Mouse (Mus musculus) forebrain, embryonic 11.5 days (tissue): ENCODE data around the gene Dock1. TPM values are rescaled to one million over a fixed set of nuclear protein-coding genes. Genes with fewer than 3 reads are reported as not detected.

Experiments used
- ATAC-seq: fragments of 200-750 bp; cut with Nextera tagmentation; replicated peaks from 2 replicates; pipeline ENCODE4 v1.8.0; 2017; ENCODE audit warnings: moderate TSS enrichment; ENCODE audit not compliant: low FRiP score
- DNase-seq: peaks from one replicate; pipeline ENCODE4 v3.0.0-alpha.2; 2017; ENCODE audit warnings: low spot score
- H3K27ac ChIP-seq: fragments of 300-500 bp; sonication (generic); 2 replicates; pipeline ENCODE4 v1.5.1; 2014; ENCODE audit warnings: low read depth, low read length
- H3K27me3 ChIP-seq: fragments of 300-500 bp; sonication (generic); 2 replicates; pipeline ENCODE4 v1.6.1; 2014; ENCODE audit warnings: mild to moderate bottlenecking, low read length, mixed read lengths; ENCODE audit not compliant: control insufficient read depth, insufficient read depth
- H3K36me3 ChIP-seq: fragments of 300-500 bp; sonication (generic); 2 replicates; pipeline ENCODE4 v1.6.1; 2014; ENCODE audit warnings: mild to moderate bottlenecking, low read length, moderate library complexity, mixed read lengths; ENCODE audit not compliant: control insufficient read depth, insufficient read depth
- H3K4me1 ChIP-seq: fragments of 300-500 bp; sonication (generic); replicated peaks from 2 replicates; pipeline ENCODE4 v1.6.1; 2014; ENCODE audit warnings: low read length, mixed read lengths; ENCODE audit not compliant: control insufficient read depth, insufficient read depth
- H3K4me2 ChIP-seq: fragments of 300-500 bp; sonication (generic); 2 replicates; pipeline ENCODE4 v1.6.1; 2014; ENCODE audit warnings: low read depth, mild to moderate bottlenecking, low read length, moderate library complexity, mixed read lengths; ENCODE audit not compliant: severe bottlenecking
- H3K4me3 ChIP-seq: fragments of 300-500 bp; sonication (generic); 2 replicates; pipeline ENCODE4 v1.5.1; 2014; ENCODE audit warnings: low read depth, low read length
- H3K9ac ChIP-seq: fragments of 300-500 bp; sonication (generic); 2 replicates; pipeline ENCODE4 v1.6.1; 2014; ENCODE audit warnings: low read length
- H3K9me3 ChIP-seq: fragments of 300-500 bp; sonication (generic); 2 replicates; pipeline ENCODE4 v1.6.1; 2016; ENCODE audit warnings: low read length, mixed read lengths; ENCODE audit not compliant: control insufficient read depth
- WGBS: fragments of 180-500 bp; shearing (Covaris S2); extraction: QIAGEN DNeasy Blood & Tissue Kit; methylation state at CpG from one replicate; pipeline ENCODE4 v1.1.7; 2014; 5-methylcytosine and 5-hydroxymethylcytosine counted together
- polyA plus RNA-seq: library from polyadenylated mRNA; unstranded; fragments of >200 nt; fragmentation: Nextera tagmentation; extraction: Ambion mirVana; gene quantifications from 2 replicates; pipeline ENCODE4 v1.2.1, GENCODE M21; 2014

Gene Dock1
- polyA plus RNA-seq, 1 experiment from 2014 or later = 26.5 TPM

- 17% methylated on average over 5 of the region's 5 CpGs for WGBS
- no peaks in the 10 kb centered on the region for H3K9me3 ChIP-seq
- H3K4me1 ChIP-seq = peaks cover 7% of the 10 kb centered on the region; the same call in 1 of the 2 replicates
- DNase-seq (peak; percentile 57), ATAC-seq (peak; percentile 90)
- no peak overlapping the region for H3K4me2 ChIP-seq
- H3K36me3 ChIP-seq = no peaks in the 10 kb centered on the region
- no peak overlapping the region for H3K9ac ChIP-seq
- no peaks in the 10 kb centered on the region for H3K27me3 ChIP-seq
- peak overlapping the region; percentile 25; the same call in 1 of the 2 replicates for H3K27ac ChIP-seq
- no peak overlapping the region for H3K4me3 ChIP-seq
These were observed 468.7 kb downstream of the Dock1 start for GRCm38 (mm10) chr7:135139153-135139612.

GRCm38 (mm10) chr7:135144731-135145130, 474.3 kb downstream of the Dock1 start:
- H3K4me1 ChIP-seq = no peaks in the 10 kb centered on the region
- H3K4me3 ChIP-seq = no peak overlapping the region
- no peak overlapping the region for H3K4me2 ChIP-seq
- no peaks in the 10 kb centered on the region; the same call in 1 of the 2 replicates for H3K36me3 ChIP-seq
- ATAC-seq (no peak), DNase-seq (no peak)
- no peaks in the 10 kb centered on the region for H3K27me3 ChIP-seq
- 86% methylated on average over 4 of the region's 4 CpGs for WGBS
- H3K9me3 ChIP-seq = no peaks in the 10 kb centered on the region
- H3K9ac ChIP-seq = no peak overlapping the region
- H3K27ac ChIP-seq = no peak overlapping the region

DNA sequence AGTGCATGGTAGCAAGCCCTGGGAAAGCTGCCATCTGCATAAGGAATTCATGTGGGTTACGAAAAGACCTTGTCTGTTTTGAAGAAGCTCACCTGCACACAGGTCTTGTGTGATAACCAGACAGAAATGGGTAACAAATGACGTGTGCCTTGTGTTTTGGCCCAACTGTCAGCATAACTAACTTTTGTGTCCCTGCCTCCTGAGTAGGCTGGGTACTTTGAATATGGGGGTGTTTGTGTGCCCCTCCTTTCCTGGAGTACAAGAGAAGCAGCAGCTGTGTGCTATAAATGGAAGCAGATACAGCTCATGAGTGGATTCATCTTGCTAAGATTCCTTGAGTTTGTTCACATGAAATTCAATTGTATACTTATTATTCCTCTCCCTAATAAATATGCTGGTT, 480.5 kb downstream of the Dock1 start:
- Histone ChIP-seq H3K9me3 (no peaks in the 10 kb centered on the region), H3K36me3 (no peaks in the 10 kb centered on the region; the same call in 1 of the 2 replicates), H3K9ac (no peak overlapping the region), H3K27me3 (no peaks in the 10 kb centered on the region), H3K4me2 (no peak overlapping the region), H3K4me1 (no peaks in the 10 kb centered on the region), H3K4me3 (no peak overlapping the region), H3K27ac (no peak overlapping the region)
- 91% methylated on average over 2 of the region's 2 CpGs for WGBS
- no peak for ATAC-seq
- DNase-seq = no peak

- H3K36me3 ChIP-seq = no peaks in the 10 kb centered on the region
- H3K9ac ChIP-seq = no peak overlapping the region
- no peaks in the 10 kb centered on the region; the same call in 1 of the 2 replicates for H3K4me1 ChIP-seq
- no peak overlapping the region for H3K4me2 ChIP-seq
- DNase-seq = no peak
- no peaks in the 10 kb centered on the region for H3K27me3 ChIP-seq
- 88% methylated on average over 5 of the region's 5 CpGs for WGBS
- no peak overlapping the region for H3K4me3 ChIP-seq
- ATAC-seq = no peak
- no peaks in the 10 kb centered on the region for H3K9me3 ChIP-seq
- H3K27ac ChIP-seq = no peak overlapping the region
These were observed 487.1 kb downstream of the Dock1 start for GRCm38 (mm10) chr7:135157571-135157970.

DNA sequence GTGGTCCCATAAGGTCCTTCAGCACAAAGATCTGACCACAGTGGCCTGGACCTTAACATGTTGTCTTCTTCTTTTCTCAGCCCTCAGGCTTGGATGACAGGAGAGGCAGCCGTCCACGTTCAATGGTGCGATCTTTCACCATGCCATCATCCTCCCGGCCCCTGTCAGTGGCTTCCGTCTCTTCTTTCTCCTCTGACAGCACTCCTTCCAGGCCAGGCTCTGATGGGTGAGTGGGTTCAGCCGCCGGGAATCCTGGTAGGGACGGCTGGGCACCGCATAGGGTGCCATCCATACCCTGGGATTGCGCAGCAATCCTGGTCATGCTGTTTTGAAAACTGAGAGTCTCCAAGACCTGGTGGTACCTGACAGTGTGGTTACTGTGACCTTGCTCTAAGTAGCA, 487.9 kb downstream of the Dock1 start:
- ATAC-seq = no peak
- no peaks in the 10 kb centered on the region for H3K27me3 ChIP-seq
- no peaks in the 10 kb centered on the region for H3K36me3 ChIP-seq
- no peak overlapping the region for H3K9ac ChIP-seq
- H3K4me3 ChIP-seq = no peak overlapping the region
- no peaks in the 10 kb centered on the region; the same call in 1 of the 2 replicates for H3K4me1 ChIP-seq
- H3K9me3 ChIP-seq = no peaks in the 10 kb centered on the region
- no peak overlapping the region for H3K4me2 ChIP-seq
- H3K27ac ChIP-seq = no peak overlapping the region
- 93% methylated on average over 10 of the region's 10 CpGs for WGBS
- no peak for DNase-seq

GRCm38 (mm10) chr7:135159606-135160005, 489.2 kb downstream of the Dock1 start:
- no peak for DNase-seq
- no peak overlapping the region for H3K27ac ChIP-seq

GRCm38 (mm10) chr7:135165155-135165554, 494.7 kb downstream of the Dock1 start:
- 38% methylated on average over 3 of the region's 3 CpGs for WGBS
- DNase-seq = peak; percentile 74

More at GRCm38 (mm10) chr7:135159606-135160005, 489.2 kb downstream of the Dock1 start:
- Histone ChIP-seq H3K4me2 (no peak overlapping the region), H3K27me3 (no peaks in the 10 kb centered on the region), H3K4me1 (no peaks in the 10 kb centered on the region; the same call in 1 of the 2 replicates), H3K36me3 (no peaks in the 10 kb centered on the region), H3K9me3 (no peaks in the 10 kb centered on the region), H3K4me3 (no peak overlapping the region), H3K9ac (no peak overlapping the region)
- ATAC-seq = 0 out of 2 replicates have a peak, but pooled peaks have one; percentile 33
- WGBS = 76% methylated on average over 4 of the region's 4 CpGs

DNA sequence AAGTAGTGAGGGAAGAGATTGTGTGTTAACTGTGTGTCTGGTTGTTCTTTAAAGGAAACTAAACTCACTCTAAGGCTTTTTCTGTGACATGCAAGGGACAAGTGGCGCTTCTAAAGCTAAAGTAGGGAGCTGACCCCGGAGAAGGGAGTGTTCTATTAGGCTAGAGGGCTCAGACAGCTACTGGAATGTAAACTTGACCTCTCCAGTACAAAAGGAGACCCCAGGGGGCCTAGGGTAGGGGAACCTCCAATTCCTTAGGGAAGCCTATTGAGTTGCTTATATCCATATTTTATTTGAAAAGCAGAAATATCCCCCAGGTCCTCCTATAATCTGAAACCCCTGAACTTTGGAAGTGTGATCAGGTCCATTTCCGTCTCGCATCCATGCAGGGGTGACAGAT, 499.5 kb downstream of the Dock1 start:
- no peaks in the 10 kb centered on the region for H3K36me3 ChIP-seq
- no peak for DNase-seq
- no peak for ATAC-seq

More at GRCm38 (mm10) chr7:135165155-135165554, 494.7 kb downstream of the Dock1 start:
- no peaks in the 10 kb centered on the region for H3K27me3 ChIP-seq
- no peak overlapping the region for H3K27ac ChIP-seq
- no peak overlapping the region for H3K9ac ChIP-seq
- no peaks in the 10 kb centered on the region for H3K4me1 ChIP-seq
- no peak overlapping the region for H3K4me2 ChIP-seq
- no peaks in the 10 kb centered on the region for H3K9me3 ChIP-seq
- ATAC-seq = no peak
- no peak overlapping the region for H3K4me3 ChIP-seq
- H3K36me3 ChIP-seq = no peaks in the 10 kb centered on the region

GRCm38 (mm10) chr7:135172219-135172618, 501.8 kb downstream of the Dock1 start:
- H3K4me1 ChIP-seq = no peaks in the 10 kb centered on the region
- DNase-seq (no peak), ATAC-seq (no peak)
- no peaks in the 10 kb centered on the region for H3K9me3 ChIP-seq
- no peaks in the 10 kb centered on the region for H3K36me3 ChIP-seq
- no peaks in the 10 kb centered on the region for H3K27me3 ChIP-seq
- 77% methylated on average over 9 of the region's 9 CpGs for WGBS
- no peak overlapping the region for H3K27ac ChIP-seq
- H3K4me3 ChIP-seq = no peak overlapping the region
- H3K4me2 ChIP-seq = no peak overlapping the region
- H3K9ac ChIP-seq = no peak overlapping the region

More for the DNA sequence above, 499.5 kb downstream of the Dock1 start:
- WGBS = 77% methylated on average over 4 of the region's 4 CpGs
- Histone ChIP-seq H3K9ac (no peak overlapping the region), H3K4me1 (no peaks in the 10 kb centered on the region), H3K9me3 (no peaks in the 10 kb centered on the region), H3K4me2 (no peak overlapping the region), H3K27ac (no peak overlapping the region), H3K27me3 (no peaks in the 10 kb centered on the region), H3K4me3 (no peak overlapping the region)
